Mouse (Mus musculus) midbrain, embryonic 11.5 days (tissue): ENCODE measurements at regions not wholly inside any gene's neighbourhood (a gene's known extent, or its start where the extent isn't known, plus 50 kb on each side); places are given as distances from the start of the nearest gene placed in this dataset.

Experiments used
- ATAC-seq: fragments of 200-750 bp; cut with Nextera tagmentation; 2 replicates; pipeline ENCODE4 v1.8.0; 2017; ENCODE audit warnings: moderate TSS enrichment, moderate library complexity; ENCODE audit not compliant: low FRiP score
- DNase-seq: peaks from one replicate; pipeline ENCODE4 v3.0.0; 2015; ENCODE audit warnings: low spot score; ENCODE audit errors: missing footprints
- H3K27ac ChIP-seq: fragments of 300-500 bp; sonication (generic); 2 replicates; pipeline ENCODE4 v1.5.1; 2014; ENCODE audit warnings: low read depth, low read length
- H3K27me3 ChIP-seq: fragments of 300-500 bp; sonication (generic); 2 replicates; pipeline ENCODE4 v1.6.1; 2014; ENCODE audit warnings: mild to moderate bottlenecking, low read length, moderate library complexity, mixed read lengths; ENCODE audit not compliant: control insufficient read depth, insufficient read depth
- H3K36me3 ChIP-seq: fragments of 300-500 bp; sonication (generic); 2 replicates; pipeline ENCODE4 v1.6.1; 2014; ENCODE audit warnings: mild to moderate bottlenecking, low read length, moderate library complexity, mixed read lengths; ENCODE audit not compliant: control insufficient read depth, insufficient read depth
- H3K4me1 ChIP-seq: fragments of 300-500 bp; sonication (generic); 2 replicates; pipeline ENCODE4 v1.6.1; 2014; ENCODE audit warnings: low read length; ENCODE audit not compliant: control insufficient read depth, insufficient read depth
- H3K4me2 ChIP-seq: fragments of 300-500 bp; sonication (generic); 2 replicates; pipeline ENCODE4 v1.6.1; 2014; ENCODE audit warnings: mild to moderate bottlenecking, moderate library complexity
- H3K4me3 ChIP-seq: fragments of 300-500 bp; sonication (generic); 2 replicates; pipeline ENCODE4 v1.5.1; 2014; ENCODE audit warnings: low read depth, low read length
- H3K9ac ChIP-seq: fragments of 300-500 bp; sonication (generic); 2 replicates; pipeline ENCODE4 v1.6.1; 2014; ENCODE audit warnings: low read length
- H3K9me3 ChIP-seq: fragments of 300-500 bp; sonication (generic); 2 replicates; pipeline ENCODE4 v1.6.1; 2016; ENCODE audit warnings: low read length; ENCODE audit not compliant: control insufficient read depth
- WGBS: fragments of 180-500 bp; shearing (Covaris S2); extraction: QIAGEN DNeasy Blood & Tissue Kit; methylation state at CpG from one replicate; pipeline ENCODE4 v1.1.7; 2014; 5-methylcytosine and 5-hydroxymethylcytosine counted together

- no peaks in the 10 kb centered on the region for H3K27me3 ChIP-seq
- no peak for ATAC-seq
These were observed 236.1 kb downstream of the 1700129C05Rik start for GRCm38 (mm10) chr14:58906631-58907030.

GRCm38 (mm10) chr14:58868176-58868949 lies 274.3 kb downstream of the 1700129C05Rik start:
- H3K4me3 ChIP-seq: no peak overlapping the region
- 23% methylated on average over 14 of the region's 14 CpGs for WGBS
- no peak overlapping the region for H3K27ac ChIP-seq
- ATAC-seq (no peak), DNase-seq (peak; percentile 85)
- no peaks in the 10 kb centered on the region for H3K9me3 ChIP-seq
- H3K4me2 ChIP-seq: peak overlapping the region; percentile 5; the same call in 1 of the 2 replicates
- 0 out of 2 replicates have a peak, but pooled peaks cover 4% of the 10 kb centered on the region for H3K4me1 ChIP-seq
- H3K36me3 ChIP-seq: no peaks in the 10 kb centered on the region
- no peaks in the 10 kb centered on the region for H3K27me3 ChIP-seq
- no peak overlapping the region for H3K9ac ChIP-seq

More at GRCm38 (mm10) chr14:58906631-58907030, 236.1 kb downstream of the 1700129C05Rik start:
- no peak overlapping the region for H3K27ac ChIP-seq
- H3K9ac ChIP-seq: no peak overlapping the region
- H3K9me3 ChIP-seq: peaks cover 3% of the 10 kb centered on the region; the same call in 1 of the 2 replicates
- H3K4me1 ChIP-seq: no peaks in the 10 kb centered on the region
- H3K4me3 ChIP-seq: no peak overlapping the region
- no peak for DNase-seq
- 88% methylated on average over 4 of the region's 4 CpGs for WGBS
- no peak overlapping the region for H3K4me2 ChIP-seq
- no peaks in the 10 kb centered on the region for H3K36me3 ChIP-seq

GRCm38 (mm10) chr14:58867396-58868107 lies 275.1 kb downstream of the 1700129C05Rik start:
- H3K4me3 ChIP-seq: no peak overlapping the region
- no peaks in the 10 kb centered on the region for H3K9me3 ChIP-seq
- ATAC-seq: no peak
- no peak overlapping the region for H3K27ac ChIP-seq
- no peak overlapping the region for H3K9ac ChIP-seq
- WGBS: 45% methylated on average over 13 of the region's 13 CpGs
- DNase-seq: peak; percentile 89
- H3K27me3 ChIP-seq: no peaks in the 10 kb centered on the region
- peak overlapping the region; percentile 5; the same call in 1 of the 2 replicates for H3K4me2 ChIP-seq
- 0 out of 2 replicates have a peak, but pooled peaks cover 4% of the 10 kb centered on the region for H3K4me1 ChIP-seq
- H3K36me3 ChIP-seq: no peaks in the 10 kb centered on the region

GRCm38 (mm10) chr14:58854871-58855270 lies 287.8 kb downstream of the 1700129C05Rik start:
- 94% methylated on average over 4 of the region's 4 CpGs for WGBS
- Histone ChIP-seq H3K27ac (no peak overlapping the region), H3K9me3 (no peaks in the 10 kb centered on the region), H3K27me3 (no peaks in the 10 kb centered on the region), H3K4me3 (no peak overlapping the region), H3K36me3 (no peaks in the 10 kb centered on the region), H3K4me2 (no peak overlapping the region), H3K4me1 (no peaks in the 10 kb centered on the region), H3K9ac (no peak overlapping the region)
- DNase-seq: no peak
- no peak for ATAC-seq

- Histone ChIP-seq H3K27ac (no peak overlapping the region), H3K4me1 (no peaks in the 10 kb centered on the region), H3K9ac (no peak overlapping the region), H3K4me2 (no peak overlapping the region), H3K9me3 (no peaks in the 10 kb centered on the region), H3K36me3 (no peaks in the 10 kb centered on the region), H3K4me3 (no peak overlapping the region), H3K27me3 (no peaks in the 10 kb centered on the region)
- DNase-seq: no peak
- 76% methylated on average over 2 of the region's 2 CpGs for WGBS
- no peak for ATAC-seq
These were observed 298.1 kb downstream of the 1700129C05Rik start for GRCm38 (mm10) chr14:58844565-58844964.

- no peak for DNase-seq
- H3K27me3 ChIP-seq: no peaks in the 10 kb centered on the region
- no peaks in the 10 kb centered on the region for H3K9me3 ChIP-seq
- H3K4me2 ChIP-seq: no peak overlapping the region
- H3K4me1 ChIP-seq: no peaks in the 10 kb centered on the region
- H3K4me3 ChIP-seq: no peak overlapping the region
- H3K9ac ChIP-seq: no peak overlapping the region
- H3K36me3 ChIP-seq: no peaks in the 10 kb centered on the region
- WGBS: 88% methylated on average over 1 of the region's 1 CpGs
- H3K27ac ChIP-seq: no peak overlapping the region
- no peak for ATAC-seq
These were observed 300.4 kb downstream of the 1700129C05Rik start for GRCm38 (mm10) chr14:58842196-58842886.

GRCm38 (mm10) chr14:58822938-58823337 lies 319.8 kb downstream of the 1700129C05Rik start:
- H3K4me2 ChIP-seq: no peak overlapping the region
- H3K27ac ChIP-seq: no peak overlapping the region
- no peak for DNase-seq
- no peak overlapping the region for H3K9ac ChIP-seq
- H3K4me1 ChIP-seq: no peaks in the 10 kb centered on the region
- no peak for ATAC-seq
- WGBS: 88% methylated on average over 4 of the region's 4 CpGs
- H3K9me3 ChIP-seq: no peaks in the 10 kb centered on the region
- H3K36me3 ChIP-seq: no peaks in the 10 kb centered on the region
- H3K27me3 ChIP-seq: no peaks in the 10 kb centered on the region
- no peak overlapping the region for H3K4me3 ChIP-seq

- H3K4me2 ChIP-seq: no peak overlapping the region
- DNase-seq (no peak), ATAC-seq (no peak)
- no peak overlapping the region for H3K9ac ChIP-seq
- no peak overlapping the region for H3K27ac ChIP-seq
- no peaks in the 10 kb centered on the region for H3K27me3 ChIP-seq
- WGBS: 81% methylated on average over 10 of the region's 10 CpGs
- no peaks in the 10 kb centered on the region for H3K36me3 ChIP-seq
- no peaks in the 10 kb centered on the region for H3K4me1 ChIP-seq
- no peaks in the 10 kb centered on the region for H3K9me3 ChIP-seq
- H3K4me3 ChIP-seq: no peak overlapping the region
These were observed 324.7 kb downstream of the 1700129C05Rik start for GRCm38 (mm10) chr14:58817961-58818504.
